Mouse (Mus musculus): ENCODE data around the gene 4930562C15Rik.

DNA sequence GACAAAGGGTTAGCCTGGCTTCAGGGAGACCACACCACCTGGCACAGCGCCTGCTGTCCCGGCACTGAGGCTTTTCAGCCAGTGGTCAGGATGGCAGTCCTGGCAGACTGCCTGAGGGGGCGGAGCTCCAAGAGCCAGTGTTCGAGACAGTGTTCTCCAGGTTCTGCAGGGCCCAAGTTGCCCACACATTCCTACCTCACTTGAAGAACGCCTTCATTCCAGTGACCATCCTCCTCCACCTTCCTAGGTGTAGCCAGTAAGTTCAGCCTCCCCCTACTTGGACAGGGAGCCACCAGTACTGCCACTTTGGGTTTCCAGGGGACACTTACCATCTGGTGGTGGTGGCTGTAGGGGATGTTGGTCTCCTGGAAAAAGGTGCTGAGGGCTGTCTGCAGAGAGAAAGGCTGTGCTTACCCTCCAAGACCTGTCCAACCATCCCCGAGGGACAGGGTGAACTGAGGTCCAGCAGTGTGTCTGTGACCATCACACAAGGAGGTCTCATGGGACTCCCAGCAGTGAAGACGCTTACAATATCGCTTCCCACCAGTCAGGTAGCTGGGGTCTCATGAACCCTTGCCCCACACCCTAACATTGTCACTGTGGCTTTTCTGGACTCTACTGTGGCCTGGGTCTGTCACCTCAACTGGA is 40.9 kb downstream of the 4930562C15Rik start:
- TF ChIP-seq POLR2A (IDR thresholded peaks at IDR 0.05; ENCODE audit: extremely low read depth, insufficient read depth, low read length) (no peak), CTCF (IDR thresholded peaks at IDR 0.05; ENCODE audit: extremely low read depth, insufficient read depth, low read length) (no peak)
